ENCODE assay signal across 8 mouse cellular contexts in the genomic region with DNA sequence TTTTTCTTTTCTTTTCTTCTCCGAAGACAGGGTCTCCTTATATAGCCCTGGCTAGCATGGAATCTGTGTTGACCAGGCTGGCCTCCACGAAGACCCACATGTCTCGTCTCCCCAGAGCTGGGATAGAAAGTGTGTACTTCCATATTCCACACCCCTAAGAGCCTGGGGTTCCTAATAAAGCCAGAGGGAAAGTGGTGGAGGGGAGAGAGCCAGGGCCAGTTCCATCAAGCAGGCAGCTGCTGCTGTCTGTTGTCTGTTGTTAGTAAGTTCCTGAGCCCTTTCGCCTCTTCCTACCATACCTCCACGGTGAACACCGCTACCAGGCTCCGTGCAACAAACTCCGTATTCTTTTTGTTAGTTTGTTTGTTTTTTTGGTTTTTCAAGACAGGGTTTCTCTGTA. TPM values are rescaled to one million over a fixed set of nuclear protein-coding genes. Genes with fewer than 3 reads are reported as not detected.
DNase-seq lines count a peak whose midpoint lies in the region; ATAC-seq and TF ChIP-seq lines count a peak whose summit lies in the region.

No protein-coding gene starts in this region.

- no peak for DNase-seq in kidney, postnatal 0 days (ENCODE audit: low spot score)
- DNase-seq in kidney, postnatal 36 days = no peak
- peak; percentile 32 for DNase-seq in R1 (ENCODE audit: low read depth, low spot score)
- DNase-seq in midbrain, embryonic 14.5 days = no peak
- no peak for DNase-seq in adrenal gland, adult 8-10 months
- DNase-seq in layer of hippocampus, adult 18-20 months (ENCODE audit: low spot score in 2 of 2) = no peak
- no peak for DNase-seq in ovary, postnatal 10 days (ENCODE audit: low spot score)

- 50% methylated on average over 8 of the region's 8 CpGs for WGBS in kidney, postnatal 0 days
- 47% methylated on average over 8 of the region's 8 CpGs for WGBS in hindbrain, embryonic 13.5 days
- 55% methylated on average over 8 of the region's 8 CpGs for WGBS in midbrain, embryonic 14.5 days

- no peaks in the 10 kb centered on the region for H3K36me3 ChIP-seq in kidney, postnatal 0 days (ENCODE audit: insufficient read depth, low read length)
- no peaks in the 10 kb centered on the region for H3K36me3 ChIP-seq in hindbrain, embryonic 13.5 days
- H3K36me3 ChIP-seq in midbrain, embryonic 14.5 days (ENCODE audit: control insufficient read depth, insufficient read depth, low read length) = no peaks in the 10 kb centered on the region

- H3K27ac ChIP-seq in kidney, postnatal 0 days = no peak overlapping the region; the same call in 1 of the 2 replicates
- no peak overlapping the region for H3K27ac ChIP-seq in hindbrain, embryonic 13.5 days
- no peak overlapping the region for H3K27ac ChIP-seq in midbrain, embryonic 14.5 days (replicated peaks; ENCODE audit: low read depth, low read length)

- H3K27me3 ChIP-seq in kidney, postnatal 0 days (ENCODE audit: insufficient read depth, low read length) = no peaks in the 10 kb centered on the region
- peaks cover 26% of the 10 kb centered on the region for H3K27me3 ChIP-seq in hindbrain, embryonic 13.5 days
- H3K27me3 ChIP-seq in midbrain, embryonic 14.5 days (ENCODE audit: control insufficient read depth, insufficient read depth, low read length) = peaks cover 4% of the 10 kb centered on the region; the same call in 1 of the 2 replicates

- ATAC-seq in kidney, postnatal 0 days (replicated peaks; ENCODE audit: low FRiP score, low read depth) = no peak
- no peak for ATAC-seq in hindbrain, embryonic 13.5 days (ENCODE audit: low FRiP score)
- no peak for ATAC-seq in midbrain, embryonic 14.5 days (ENCODE audit: low FRiP score, low TSS enrichment)

- peak overlapping the region; percentile 70 for H3K4me2 ChIP-seq in kidney, postnatal 0 days (ENCODE audit: low read length)
- peak overlapping the region; percentile 59 for H3K4me2 ChIP-seq in hindbrain, embryonic 13.5 days
- peak overlapping the region; percentile 59 for H3K4me2 ChIP-seq in midbrain, embryonic 14.5 days (ENCODE audit: low read length)

- no peak for TF ChIP-seq CTCF in kidney, postnatal 0 days (IDR thresholded peaks at IDR 0.05; ENCODE audit: low read depth)

- H3K9me3 ChIP-seq in kidney, postnatal 0 days (replicated peaks; ENCODE audit: low read length) = no peaks in the 10 kb centered on the region
- no peaks in the 10 kb centered on the region for H3K9me3 ChIP-seq in hindbrain, embryonic 13.5 days
- H3K9me3 ChIP-seq in midbrain, embryonic 14.5 days (ENCODE audit: control insufficient read depth, low read length) = no peaks in the 10 kb centered on the region

- no peak overlapping the region for H3K4me3 ChIP-seq in kidney, postnatal 0 days (replicated peaks; ENCODE audit: low read depth, low read length)
- H3K4me3 ChIP-seq in hindbrain, embryonic 13.5 days = peak overlapping the region; percentile 33
- H3K4me3 ChIP-seq in midbrain, embryonic 14.5 days (replicated peaks; ENCODE audit: low read depth, low read length) = no peak overlapping the region

- peaks cover 25% of the 10 kb centered on the region for H3K4me1 ChIP-seq in kidney, postnatal 0 days (replicated peaks; ENCODE audit: insufficient read depth, low read length)
- peaks cover 33% of the 10 kb centered on the region for H3K4me1 ChIP-seq in hindbrain, embryonic 13.5 days (replicated peaks)
- peaks cover 13% of the 10 kb centered on the region for H3K4me1 ChIP-seq in midbrain, embryonic 14.5 days (ENCODE audit: control insufficient read depth, insufficient read depth, low read length)

- H3K9ac ChIP-seq in kidney, postnatal 0 days (ENCODE audit: low read depth, low read length) = no peak overlapping the region
- H3K9ac ChIP-seq in hindbrain, embryonic 13.5 days = no peak overlapping the region
- H3K9ac ChIP-seq in midbrain, embryonic 14.5 days (replicated peaks; ENCODE audit: low read length) = no peak overlapping the region; the same call in 1 of the 2 replicates

RNA-seq across cellular contexts. Expression of a gene that starts 2.0 kb away (rescaled TPM):
- 576 and 592 TPM in 2 replicates for polyA plus RNA-seq in kidney, postnatal 0 days (2015; fragmentation: Nextera tagmentation; extraction: Ambion mirVana)
- 193 and 202 TPM in 2 replicates for polyA plus RNA-seq in hindbrain, embryonic 13.5 days (2015; fragmentation: Nextera tagmentation; extraction: Ambion mirVana)
- 13.8 and 101 TPM in 2 replicates for polyA plus RNA-seq in midbrain, embryonic 14.5 days (2014; fragmentation: Nextera tagmentation; extraction: Ambion mirVana)
- 100 to 1,000 TPM; 294 to 595 (median 433) TPM for total RNA-seq in adrenal gland, adult 8-10 months (2022)
- total RNA-seq in layer of hippocampus, adult 18-20 months (2021) = 10 to 100 TPM; 23.8 to 27.0 TPM

RNA-seq across cellular contexts. Expression of a gene that starts 6.2 kb away (rescaled TPM):
- polyA plus RNA-seq in kidney, postnatal 0 days (2015; fragmentation: Nextera tagmentation; extraction: Ambion mirVana) = 43.8 and 46.8 TPM in 2 replicates
- polyA plus RNA-seq in hindbrain, embryonic 13.5 days (2015; fragmentation: Nextera tagmentation; extraction: Ambion mirVana) = 57.4 and 62.3 TPM in 2 replicates
- 61.0 and 70.8 TPM in 2 replicates for polyA plus RNA-seq in midbrain, embryonic 14.5 days (2014; fragmentation: Nextera tagmentation; extraction: Ambion mirVana)
- 10 to 100 TPM; 51.2 to 58.9 (median 52.1) TPM for total RNA-seq in adrenal gland, adult 8-10 months (2022)
- total RNA-seq in layer of hippocampus, adult 18-20 months (2021) = 10 to 100 TPM; 36.2 to 37.5 TPM

RNA-seq across cellular contexts. Expression of a gene that starts 14.8 kb away (rescaled TPM):
- polyA plus RNA-seq in kidney, postnatal 0 days (2015; fragmentation: Nextera tagmentation; extraction: Ambion mirVana) = 7.1 and 7.8 TPM in 2 replicates
- 62.7 and 64.3 TPM in 2 replicates for polyA plus RNA-seq in hindbrain, embryonic 13.5 days (2015; fragmentation: Nextera tagmentation; extraction: Ambion mirVana)
- polyA plus RNA-seq in midbrain, embryonic 14.5 days (2014; fragmentation: Nextera tagmentation; extraction: Ambion mirVana) = 111 and 147 TPM in 2 replicates
- total RNA-seq in adrenal gland, adult 8-10 months (2022) = 1 to 10 TPM; 4.6 to 8.6 (median 5.9) TPM
- total RNA-seq in layer of hippocampus, adult 18-20 months (2021) = 100 to 1,000 TPM; 170 to 178 TPM

RNA-seq across cellular contexts. Expression of a gene that starts 19.0 kb away (rescaled TPM):
- polyA plus RNA-seq in kidney, postnatal 0 days (2015; fragmentation: Nextera tagmentation; extraction: Ambion mirVana) = 30.5 and 33.0 TPM in 2 replicates
- polyA plus RNA-seq in hindbrain, embryonic 13.5 days (2015; fragmentation: Nextera tagmentation; extraction: Ambion mirVana) = 31.6 and 36.6 TPM in 2 replicates
- 42.5 and 46.5 TPM in 2 replicates for polyA plus RNA-seq in midbrain, embryonic 14.5 days (2014; fragmentation: Nextera tagmentation; extraction: Ambion mirVana)
- total RNA-seq in adrenal gland, adult 8-10 months (2022) = 100 to 1,000 TPM; 121 to 175 (median 150) TPM
- total RNA-seq in layer of hippocampus, adult 18-20 months (2021) = 1 to 10 TPM; 9.0 to 9.2 TPM

RNA-seq across cellular contexts. Expression of a gene that starts 29.0 kb away (rescaled TPM):
- polyA plus RNA-seq in kidney, postnatal 0 days (2015; fragmentation: Nextera tagmentation; extraction: Ambion mirVana) = 19.6 and 24.6 TPM in 2 replicates
- polyA plus RNA-seq in hindbrain, embryonic 13.5 days (2015; fragmentation: Nextera tagmentation; extraction: Ambion mirVana) = 3.8 and 4.5 TPM in 2 replicates
- 1.7 and 2.9 TPM in 2 replicates for polyA plus RNA-seq in midbrain, embryonic 14.5 days (2014; fragmentation: Nextera tagmentation; extraction: Ambion mirVana)
- 10 to 100 TPM in 2 of 4 experiments, 1 to 10 TPM in 2; 8.5 to 23.0 (median 15.2) TPM for total RNA-seq in adrenal gland, adult 8-10 months (2022)
- total RNA-seq in layer of hippocampus, adult 18-20 months (2021) = 10 to 100 TPM; 32.4 to 34.4 TPM
